Mouse (Mus musculus) ES-E14 (cell line): ENCODE results near the gene Tnfsf9. TPM values are rescaled to one million over a fixed set of nuclear protein-coding genes. Genes with fewer than 3 reads are reported as not detected.
A peak's percentile ranks its signal among the peaks of the same experiment; 100 is the strongest.

ENCODE experiments used
- DNase-seq: peaks from one replicate; pipeline ENCODE4 v3.0.0-alpha.2; 2013; ENCODE audit warnings: low read depth, low spot score
- H3K27ac ChIP-seq: 2 replicates; pipeline ENCODE4 v1.5.1; 2012; ENCODE audit warnings: low read depth, mild to moderate bottlenecking, low read length, moderate library complexity, mixed read lengths; ENCODE audit not compliant: poor library complexity, insufficient read depth, severe bottlenecking
- H3K36me3 ChIP-seq: 2 replicates; pipeline ENCODE4 v1.6.1; 2012; ENCODE audit warnings: mild to moderate bottlenecking, low read length, moderate library complexity, mixed read lengths; ENCODE audit not compliant: control insufficient read depth, poor library complexity, insufficient read depth, severe bottlenecking
- H3K4me1 ChIP-seq, 2 experiments: fragments of 150-350 bp in 1 of 2; sonication (generic) in 1 of 2; 2 replicates each; pipeline ENCODE4 v1.6.1; 2012; ENCODE audit warnings: low read length in 2 of 2, mild to moderate bottlenecking in 1 of 2, mixed read lengths in 1 of 2; ENCODE audit not compliant: control insufficient read depth in 2 of 2, insufficient read depth in 2 of 2, poor library complexity in 1 of 2
- H3K4me3 ChIP-seq, 2 experiments: fragments of 150-350 bp in 1 of 2; sonication (generic) in 1 of 2; 2 replicates each; pipeline ENCODE4 v1.5.1; 2012; ENCODE audit warnings: low read length in 2 of 2, low read depth in 1 of 2, mild to moderate bottlenecking in 1 of 2, mixed read lengths in 1 of 2; ENCODE audit not compliant: insufficient read depth in 1 of 2, poor library complexity in 1 of 2, severe bottlenecking in 1 of 2
- H3K9ac ChIP-seq: 2 replicates; pipeline ENCODE4 v1.6.1; 2012; ENCODE audit warnings: low read depth, mild to moderate bottlenecking, low read length, mixed read lengths; ENCODE audit not compliant: poor library complexity, insufficient read depth, severe bottlenecking
- H3K9me3 ChIP-seq: fragments of 150-350 bp; sonication (generic); 2 replicates; pipeline ENCODE4 v1.6.1; 2012; ENCODE audit warnings: low read depth, mild to moderate bottlenecking, low read length; ENCODE audit not compliant: control insufficient read depth, insufficient read depth
- CHD2 ChIP-seq: IDR thresholded peaks from 2 replicates; pipeline ENCODE4 v1.6.1; 2014; ENCODE audit warnings: mild to moderate bottlenecking, low read depth, low read length, inconsistent platforms
- HCFC1 ChIP-seq: IDR thresholded peaks from 2 replicates; pipeline ENCODE4 v1.6.1; 2012; ENCODE audit warnings: low read length, inconsistent platforms, borderline replicate concordance; ENCODE audit not compliant: insufficient read depth
- MAFK ChIP-seq: IDR thresholded peaks from 2 replicates; pipeline ENCODE4 v1.6.1; 2014; ENCODE audit warnings: mild to moderate bottlenecking, low read depth, low read length, inconsistent platforms; ENCODE audit not compliant: insufficient read depth
- ZC3H11A ChIP-seq: IDR thresholded peaks from 2 replicates; pipeline ENCODE4 v1.6.1; 2012; ENCODE audit warnings: low read depth, mild to moderate bottlenecking, inconsistent platforms, low read length, borderline replicate concordance
- ZNF384 ChIP-seq: IDR thresholded peaks from 2 replicates; pipeline ENCODE4 v1.6.1; 2012; ENCODE audit warnings: low read depth, low read length, inconsistent platforms
- in situ Hi-C, 2 experiments: fragments of 600-800 bp; cut with MboI; formaldehyde crosslinking; loops; one replicate each; pipeline ENCODE4 v1.15.1; 2025; ENCODE audit warnings: low sequenced_read_pairs in 2 of 2, inconsistent platforms in 1 of 2; ENCODE audit not compliant: unreplicated experiment in 2 of 2
- total RNA-seq: library from RNA; depleted of rRNA; stranded (reverse); fragments of 300-350 nt; gene quantifications from 2 replicates; pipeline ENCODE4 v1.2.3, GENCODE M21; 2012

Gene Tnfsf9
- total RNA-seq, 1 experiment = 10.6 TPM

DNA sequence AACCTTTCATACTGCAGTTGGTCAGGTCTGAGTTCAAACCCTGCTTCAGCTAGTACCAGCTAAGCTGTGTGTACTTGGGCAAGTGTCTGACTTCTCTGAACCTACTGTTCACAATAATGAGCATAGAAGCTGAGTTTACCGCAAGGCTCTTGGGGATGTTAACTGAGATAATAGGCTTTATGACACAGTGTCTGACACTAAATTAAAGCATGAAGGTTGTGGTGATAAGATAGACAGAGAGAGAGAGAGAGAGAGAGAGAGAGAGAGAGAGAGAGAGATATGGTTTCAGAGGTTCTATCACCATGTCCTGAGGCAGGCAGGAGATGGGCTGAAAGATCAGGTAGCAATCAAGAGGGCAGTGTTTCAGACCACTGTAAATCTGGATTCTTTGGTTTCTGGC is 4.9 kb downstream of the Tnfsf9 start:
- Histone ChIP-seq H3K36me3 (peaks cover 3% of the 10 kb centered on the region; the same call in 1 of the 2 replicates), H3K9me3 (no peaks in the 10 kb centered on the region), H3K9ac (no peak overlapping the region), H3K27ac (no peak overlapping the region), H3K4me3 (no peak overlapping the region), H3K4me1 (peaks cover 0 to 4% of the 10 kb centered on the region in 2 experiments; a peak in 1 of 4 replicates)
- TF ChIP-seq ZC3H11A (no peak), CHD2 (no peak), MAFK (no peak), ZNF384 (no peak), HCFC1 (no peak)
- DNase-seq = no peak
- in situ Hi-C loops = no loop called here

DNA sequence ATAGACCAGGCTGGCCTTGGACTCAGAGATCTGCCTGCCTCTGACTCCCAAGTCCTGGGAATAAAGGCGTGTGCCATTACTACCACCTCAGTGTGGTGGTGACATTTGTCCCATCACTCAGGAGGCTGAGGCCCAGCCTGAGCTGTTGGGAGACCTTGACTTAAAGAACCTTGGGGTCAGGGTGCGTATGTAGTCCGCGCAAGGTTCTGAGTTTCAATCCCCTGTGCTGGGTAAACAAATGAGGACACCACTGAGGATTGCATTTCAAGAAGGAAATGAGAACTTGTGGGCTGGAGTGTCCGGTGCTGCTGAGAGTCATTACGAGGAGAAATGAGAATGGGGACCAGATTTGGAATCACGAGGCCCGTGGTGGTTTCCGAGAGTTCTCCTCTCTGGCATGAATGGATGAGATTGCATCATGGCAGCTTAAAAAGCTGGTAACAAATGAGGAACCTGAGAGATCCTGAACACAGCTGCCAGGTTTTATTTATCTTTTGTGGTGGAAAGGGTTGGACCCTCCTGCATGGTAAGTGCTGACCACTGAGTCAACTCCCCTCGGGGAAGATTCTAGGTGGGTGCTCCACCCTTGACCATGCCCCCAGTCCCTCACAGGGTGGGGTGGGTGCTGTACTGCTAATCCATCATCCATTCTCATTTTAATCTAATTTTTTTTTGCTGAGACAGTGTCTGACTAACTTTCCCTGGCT is 7.8 kb downstream of the Tnfsf9 start:
- no peaks in the 10 kb centered on the region for H3K9me3 ChIP-seq
- in situ Hi-C loops = no loop called here
- no peak overlapping the region for H3K27ac ChIP-seq
- H3K9ac ChIP-seq = no peak overlapping the region
- H3K36me3 ChIP-seq = no peaks in the 10 kb centered on the region
- no peak for DNase-seq
- TF ChIP-seq HCFC1 (no peak), MAFK (no peak)
- no peak overlapping the region for H3K4me3 ChIP-seq
- peaks cover 0 to 3% of the 10 kb centered on the region in 2 experiments; a peak in 1 of 4 replicates for H3K4me1 ChIP-seq

DNA sequence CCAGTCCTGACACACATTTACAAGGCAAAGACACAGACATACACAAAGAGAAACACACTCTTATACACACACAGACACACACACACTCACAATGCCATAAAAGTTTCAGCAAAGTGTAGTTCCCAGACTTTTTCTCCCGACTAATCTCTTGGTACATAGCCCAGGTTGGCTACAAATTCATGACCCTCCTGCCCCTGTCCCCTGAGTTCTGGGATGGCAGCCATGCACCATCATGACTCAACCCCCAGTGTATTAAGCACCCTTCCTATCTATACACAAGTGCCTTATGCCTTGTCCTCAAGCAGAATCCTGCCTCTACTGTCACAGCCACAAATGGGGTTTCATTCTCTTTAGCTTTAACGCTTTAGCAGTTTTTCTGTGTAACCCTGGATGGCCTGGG is 11.7 kb downstream of the Tnfsf9 start:
- no peak for DNase-seq
- H3K27ac ChIP-seq = no peak overlapping the region

DNA sequence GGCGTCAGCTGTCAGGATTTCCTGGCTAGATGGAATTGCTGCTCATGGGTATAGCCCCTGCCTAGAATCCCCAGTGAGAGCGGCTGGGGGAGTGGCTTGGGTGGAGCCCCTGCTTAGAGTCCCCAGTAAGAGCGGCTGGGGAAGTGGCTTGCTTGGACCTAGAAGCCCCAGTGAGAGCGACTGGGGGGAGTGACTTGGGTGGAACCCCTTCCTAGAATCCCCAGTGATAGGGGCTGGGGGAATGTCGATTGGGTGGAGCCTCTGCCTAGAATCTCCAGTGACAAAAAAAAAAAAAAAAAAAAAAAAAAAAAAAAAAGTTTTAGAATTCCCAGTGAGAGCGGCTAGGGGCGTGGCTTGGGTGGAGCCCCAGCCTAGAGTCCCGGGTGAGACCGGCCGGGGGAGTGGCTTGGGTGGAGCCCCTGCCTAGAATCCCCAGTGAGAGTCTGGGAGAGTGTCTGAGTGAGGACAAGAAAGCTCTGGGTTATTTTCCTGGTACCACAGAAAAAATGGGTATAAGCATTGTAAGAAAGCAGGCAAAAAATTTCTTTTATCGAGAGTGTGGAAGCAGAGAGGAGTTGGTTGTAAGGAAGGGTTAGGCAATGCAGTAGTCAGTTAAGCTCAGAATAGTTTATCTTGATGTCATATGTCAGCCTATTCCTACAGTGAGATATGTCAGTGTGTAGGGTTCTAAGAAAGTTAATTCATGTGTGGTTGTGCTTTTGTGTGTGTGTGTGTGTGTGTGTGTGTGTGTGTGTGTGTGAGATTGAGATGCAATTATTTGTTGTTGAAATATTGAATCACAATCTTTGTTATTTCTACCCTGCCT is 13.6 kb downstream of the Tnfsf9 start:
- in situ Hi-C loops = no loop called here
- TF ChIP-seq ZNF384 = peak; percentile 98
- TF ChIP-seq HCFC1 = no peak
- peaks cover 0 to 3% of the 10 kb centered on the region in 2 experiments; a peak in 2 of 4 replicates for H3K4me1 ChIP-seq
- H3K9me3 ChIP-seq = no peaks in the 10 kb centered on the region
- no peaks in the 10 kb centered on the region for H3K36me3 ChIP-seq
- H3K4me3 ChIP-seq = no peak overlapping the region; a peak in 2 of 4 replicates
- H3K27ac ChIP-seq = no peak overlapping the region
- DNase-seq = peak; percentile 83
- no peak overlapping the region for H3K9ac ChIP-seq

More for the DNA sequence above, 11.7 kb downstream of the Tnfsf9 start:
- no peaks in the 10 kb centered on the region for H3K36me3 ChIP-seq
- in situ Hi-C loops = no loop called here
- H3K4me3 ChIP-seq = no peak overlapping the region
- no peak overlapping the region for H3K9ac ChIP-seq
- TF ChIP-seq CHD2 (no peak), ZNF384 (no peak), HCFC1 (no peak), ZC3H11A (no peak), MAFK (no peak)
- H3K9me3 ChIP-seq = no peaks in the 10 kb centered on the region
- peaks cover 0 to 3% of the 10 kb centered on the region in 2 experiments; a peak in 2 of 4 replicates for H3K4me1 ChIP-seq
